ENCODE assay signal across 17 mouse cellular contexts in genomic region chr5:143627507-143627906, GRCm38 (mm10). TPM values are rescaled to one million over a fixed set of nuclear protein-coding genes. Genes with fewer than 3 reads are reported as not detected.
A peak's percentile ranks its signal among the peaks of the same experiment; 100 is the strongest.
DNase-seq lines count a peak whose midpoint lies in the region; ATAC-seq and TF ChIP-seq lines count a peak whose summit lies in the region.
"Had no signal": no experiment of that assay in that cellular context is flagged by ENCODE, and none has a peak within 500 bp of the region (broad histone marks: within the 10 kb centered on the region; RNA-seq: fewer than 3 reads in every experiment).

No protein-coding gene starts in this region.

- WGBS in intestine, postnatal 0 days: 97% methylated on average over 6 of the region's 6 CpGs
- WGBS in intestine, embryonic 16.5 days: 94% methylated on average over 6 of the region's 6 CpGs
- 95% methylated on average over 6 of the region's 6 CpGs for WGBS in thymus, adult 2 months
- WGBS in stomach, postnatal 0 days: 93% methylated on average over 6 of the region's 6 CpGs
- WGBS in midbrain, embryonic 14.5 days: 98% methylated on average over 6 of the region's 6 CpGs

- peak; percentile 56 for TF ChIP-seq CTCF in intestine, postnatal 0 days (IDR thresholded peaks at IDR 0.05; ENCODE audit: low read depth)
- no peak for TF ChIP-seq CTCF in thymus, adult 2 months (IDR thresholded peaks at IDR 0.05; ENCODE audit: borderline replicate concordance, control insufficient read depth, extremely low read depth, insufficient read depth, low read length, poor library complexity)
- TF ChIP-seq CTCF in stomach, postnatal 0 days (IDR thresholded peaks at IDR 0.05; ENCODE audit: low read depth): peak; percentile 56

- no peaks in the 10 kb centered on the region for H3K9me3 ChIP-seq in intestine, postnatal 0 days (ENCODE audit: control insufficient read depth)
- no peaks in the 10 kb centered on the region for H3K9me3 ChIP-seq in intestine, embryonic 16.5 days (ENCODE audit: control insufficient read depth, low read length)
- H3K9me3 ChIP-seq in stomach, postnatal 0 days (ENCODE audit: control insufficient read depth, low read length): no peaks in the 10 kb centered on the region
- no peaks in the 10 kb centered on the region for H3K9me3 ChIP-seq in midbrain, embryonic 14.5 days (ENCODE audit: control insufficient read depth, low read length)
- H3K9me3 ChIP-seq: embryonic facial prominence, embryonic 13.5 days; limb, embryonic 10.5 days; midbrain, embryonic 12.5 days had no signal

- no peak for TF ChIP-seq POLR2A in thymus, adult 2 months (IDR thresholded peaks at IDR 0.05; ENCODE audit: control insufficient read depth, extremely low read depth, insufficient read depth, low read length, poor library complexity)

- peaks cover 22% of the 10 kb centered on the region for H3K4me1 ChIP-seq in intestine, postnatal 0 days (replicated peaks; ENCODE audit: control insufficient read depth, insufficient read depth, low read length)
- H3K4me1 ChIP-seq in intestine, embryonic 16.5 days (ENCODE audit: control insufficient read depth, insufficient read depth, low read length): peaks cover 28% of the 10 kb centered on the region
- H3K4me1 ChIP-seq in thymus, adult 2 months (replicated peaks; ENCODE audit: control insufficient read depth, insufficient read depth, low read length): peaks cover 17% of the 10 kb centered on the region
- peaks cover 9% of the 10 kb centered on the region; the same call in 1 of the 2 replicates for H3K4me1 ChIP-seq in stomach, postnatal 0 days (replicated peaks; ENCODE audit: control insufficient read depth, insufficient read depth)
- H3K4me1 ChIP-seq in midbrain, embryonic 14.5 days (ENCODE audit: control insufficient read depth, insufficient read depth, low read length): peaks cover 20% of the 10 kb centered on the region; the same call in 1 of the 2 replicates

- peak; percentile 14 for DNase-seq in thymus, adult 2 months
- no peak for DNase-seq in thymus, adult 18-20 months
- peak; percentile 24 for DNase-seq in T-cell, adult 2 months (ENCODE audit: low spot score)
- DNase-seq in stomach, postnatal 0 days (ENCODE audit: low spot score): no peak
- no peak for DNase-seq in midbrain, embryonic 14.5 days
- DNase-seq in adrenal gland, adult 8-10 months: no peak
- DNase-seq: adrenal gland, postnatal 36 days; cerebellum, postnatal 36 days; heart, postnatal 4 days; kidney, postnatal 10 days; lung, postnatal 10 days had no signal

- no peak for ATAC-seq in intestine, postnatal 0 days
- ATAC-seq in intestine, embryonic 16.5 days: no peak
- ATAC-seq in stomach, postnatal 0 days (ENCODE audit: low FRiP score, low TSS enrichment): no peak
- no peak for ATAC-seq in midbrain, embryonic 14.5 days (ENCODE audit: low FRiP score, low TSS enrichment)

- H3K4me2 ChIP-seq in intestine, postnatal 0 days (replicated peaks; ENCODE audit: low read depth): no peak overlapping the region
- H3K4me2 ChIP-seq in intestine, embryonic 16.5 days (ENCODE audit: low read depth, low read length): no peak overlapping the region
- no peak overlapping the region for H3K4me2 ChIP-seq in stomach, postnatal 0 days (replicated peaks; ENCODE audit: low read depth)
- no peak overlapping the region for H3K4me2 ChIP-seq in midbrain, embryonic 14.5 days (ENCODE audit: low read length)
- H3K4me2 ChIP-seq: embryonic facial prominence, embryonic 13.5 days; midbrain, embryonic 12.5 days had no signal

- no peak overlapping the region for H3K4me3 ChIP-seq in intestine, postnatal 0 days (ENCODE audit: low read depth, low read length)
- no peak overlapping the region for H3K4me3 ChIP-seq in intestine, embryonic 16.5 days (ENCODE audit: low read length)
- no peak overlapping the region for H3K4me3 ChIP-seq in thymus, adult 2 months (ENCODE audit: control insufficient read depth, insufficient read depth, low read length)
- H3K4me3 ChIP-seq in stomach, postnatal 0 days (ENCODE audit: low read depth, low read length): no peak overlapping the region
- no peak overlapping the region for H3K4me3 ChIP-seq in midbrain, embryonic 14.5 days (replicated peaks; ENCODE audit: low read depth, low read length)
- H3K4me3 ChIP-seq: embryonic facial prominence, embryonic 13.5 days; forebrain, embryonic 10.5 days; limb, embryonic 10.5 days; midbrain, embryonic 12.5 days had no signal

- no peak overlapping the region for H3K27ac ChIP-seq in intestine, postnatal 0 days (ENCODE audit: low read depth, low read length)
- H3K27ac ChIP-seq in intestine, embryonic 16.5 days (ENCODE audit: low read length): no peak overlapping the region
- H3K27ac ChIP-seq in thymus, adult 2 months (ENCODE audit: control insufficient read depth, insufficient read depth, low read length): no peak overlapping the region
- H3K27ac ChIP-seq in stomach, postnatal 0 days (replicated peaks): no peak overlapping the region
- no peak overlapping the region for H3K27ac ChIP-seq in midbrain, embryonic 14.5 days (replicated peaks; ENCODE audit: low read depth, low read length)
- H3K27ac ChIP-seq: embryonic facial prominence, embryonic 13.5 days; forebrain, embryonic 10.5 days; limb, embryonic 10.5 days; midbrain, embryonic 12.5 days had no signal

- H3K9ac ChIP-seq in intestine, postnatal 0 days (ENCODE audit: low read depth, low read length): no peak overlapping the region
- no peak overlapping the region for H3K9ac ChIP-seq in intestine, embryonic 16.5 days (ENCODE audit: low read depth, low read length)
- no peak overlapping the region for H3K9ac ChIP-seq in stomach, postnatal 0 days (ENCODE audit: low read length)
- H3K9ac ChIP-seq in midbrain, embryonic 14.5 days (replicated peaks; ENCODE audit: low read length): no peak overlapping the region
- H3K9ac ChIP-seq: embryonic facial prominence, embryonic 13.5 days; midbrain, embryonic 12.5 days had no signal

- H3K27me3 ChIP-seq in intestine, postnatal 0 days (replicated peaks; ENCODE audit: control insufficient read depth, insufficient read depth, low read length): no peaks in the 10 kb centered on the region
- H3K27me3 ChIP-seq in intestine, embryonic 16.5 days (replicated peaks; ENCODE audit: control insufficient read depth, insufficient read depth, low read length): no peaks in the 10 kb centered on the region
- H3K27me3 ChIP-seq in thymus, adult 2 months (ENCODE audit: control insufficient read depth, insufficient read depth, low read length): no peaks in the 10 kb centered on the region
- no peaks in the 10 kb centered on the region for H3K27me3 ChIP-seq in stomach, postnatal 0 days (ENCODE audit: control insufficient read depth, insufficient read depth, low read length)
- H3K27me3 ChIP-seq in midbrain, embryonic 14.5 days (ENCODE audit: control insufficient read depth, insufficient read depth, low read length): no peaks in the 10 kb centered on the region
- H3K27me3 ChIP-seq: embryonic facial prominence, embryonic 13.5 days; midbrain, embryonic 12.5 days had no signal

- H3K36me3 ChIP-seq in intestine, postnatal 0 days (ENCODE audit: control insufficient read depth, insufficient read depth): 0 out of 2 replicates have a peak, but pooled peaks cover 3% of the 10 kb centered on the region
- H3K36me3 ChIP-seq in intestine, embryonic 16.5 days (ENCODE audit: control insufficient read depth, insufficient read depth, low read length): no peaks in the 10 kb centered on the region
- H3K36me3 ChIP-seq in thymus, adult 2 months (ENCODE audit: control insufficient read depth, insufficient read depth, low read length): no peaks in the 10 kb centered on the region
- no peaks in the 10 kb centered on the region for H3K36me3 ChIP-seq in stomach, postnatal 0 days (ENCODE audit: control insufficient read depth, insufficient read depth, low read length)
- H3K36me3 ChIP-seq in midbrain, embryonic 14.5 days (ENCODE audit: control insufficient read depth, insufficient read depth, low read length): no peaks in the 10 kb centered on the region
- H3K36me3 ChIP-seq: embryonic facial prominence, embryonic 13.5 days; midbrain, embryonic 12.5 days had no signal

- TF ChIP-seq EP300 in stomach, postnatal 0 days (optimal IDR thresholded peaks at IDR 0.05): no peak

RNA-seq across cellular contexts. Expression of gene Cyth3, which starts 5.3 kb away (rescaled TPM):
- polyA plus RNA-seq in intestine, postnatal 0 days (2015; fragmentation: Nextera tagmentation; extraction: Ambion mirVana): 21.1 and 22.6 TPM in 2 replicates
- polyA plus RNA-seq in intestine, embryonic 16.5 days (2015; fragmentation: Nextera tagmentation; extraction: Ambion mirVana): 42.5 and 43.3 TPM in 2 replicates
- polyA plus RNA-seq in thymus, adult 2 months (2012; rRNA removed): 12.9 and 13.4 TPM in 2 replicates
- 32.7 and 34.6 TPM in 2 replicates for polyA plus RNA-seq in stomach, postnatal 0 days (2015; fragmentation: Nextera tagmentation; extraction: Ambion mirVana)
- 34.5 and 38.0 TPM in 2 replicates for polyA plus RNA-seq in midbrain, embryonic 14.5 days (2014; fragmentation: Nextera tagmentation; extraction: Ambion mirVana)
- 100 to 1,000 TPM; 134 to 193 (median 146) TPM for total RNA-seq in adrenal gland, adult 8-10 months (2022)

Comparison
In these comparisons a context has a peak if more than half of its experiments do, and no peak if none do; other contexts are left out.
1. DNase-seq: peak in thymus, adult 2 months (single experiment) and T-cell, adult 2 months (single experiment); none in thymus, adult 18-20 months (0 of 2), stomach, postnatal 0 days (single experiment), midbrain, embryonic 14.5 days (single experiment) and adrenal gland, adult 8-10 months (single experiment).